Mouse (Mus musculus) right cerebral cortex, postnatal 14 days (tissue): Measurements from ENCODE around the gene Btc.

Source experiments
- DNase-seq: peaks from one replicate; pipeline ENCODE4 v3.0.0; 2022

Btc gene

GRCm38 (mm10) chr5:91402339-91403211, at the start of gene Btc:
Btc (minus strand) TSS chr5:91402994.
- DNase-seq, result peak; percentile 57

GRCm38 (mm10) chr5:91444981-91445517, 42.3 kb upstream of the Btc start:
- no peak for DNase-seq

GRCm38 (mm10) chr5:91436563-91436962, 33.8 kb upstream of the Btc start:
- DNase-seq, result no peak

GRCm38 (mm10) chr5:91434723-91435658, 32.2 kb upstream of the Btc start:
- DNase-seq, result no peak

GRCm38 (mm10) chr5:91428547-91428946, 25.8 kb upstream of the Btc start:
- DNase-seq, result no peak

GRCm38 (mm10) chr5:91413814-91414213, 11.0 kb upstream of the Btc start:
- DNase-seq, result no peak

- DNase-seq, result no peak
Observed at GRCm38 (mm10) chr5:91404263-91404662, 1.5 kb upstream of the Btc start.

- DNase-seq, result no peak
Observed at GRCm38 (mm10) chr5:91403281-91403680, 487 bp upstream of the Btc start.

- no peak for DNase-seq
Observed at GRCm38 (mm10) chr5:91400493-91401096, 2.2 kb downstream of the Btc start.

GRCm38 (mm10) chr5:91375467-91375866, 27.3 kb downstream of the Btc start:
- DNase-seq, result no peak

- DNase-seq, result no peak
Observed at GRCm38 (mm10) chr5:91368061-91368565, 34.7 kb downstream of the Btc start.

GRCm38 (mm10) chr5:91366925-91367324, 35.9 kb downstream of the Btc start:
- no peak for DNase-seq

- no peak for DNase-seq
Observed at GRCm38 (mm10) chr5:91363274-91363991, 39.4 kb downstream of the Btc start.

GRCm38 (mm10) chr5:91352645-91353044, 50.1 kb downstream of the Btc start:
- DNase-seq, result no peak

GRCm38 (mm10) chr5:91345681-91346080, 57.1 kb downstream of the Btc start:
- DNase-seq, result no peak

- DNase-seq, result no peak
Observed at GRCm38 (mm10) chr5:91345064-91345463, 57.7 kb downstream of the Btc start.

- no peak for DNase-seq
Observed at GRCm38 (mm10) chr5:91341981-91342760, 60.6 kb downstream of the Btc start.

GRCm38 (mm10) chr5:91334227-91334626, 68.6 kb downstream of the Btc start:
- DNase-seq, result no peak

- no peak for DNase-seq
Observed at GRCm38 (mm10) chr5:91332079-91332865, 70.5 kb downstream of the Btc start.

- DNase-seq, result no peak
Observed at GRCm38 (mm10) chr5:91321840-91322239, 81.0 kb downstream of the Btc start.
